Mouse (Mus musculus): Measurements from ENCODE around the gene Ewsr1. TPM values are rescaled to one million over a fixed set of nuclear protein-coding genes. Genes with fewer than 3 reads are reported as not detected.
"Not testable (repeated sequence)": the region's sequence is repeated elsewhere in the genome, so short reads cannot be mapped to it uniquely, and the experiment has no call there.

Ewsr1 gene
- total RNA-seq, 4 experiments from 2014 or later, result 291 to 340 (median 310) TPM

DNA sequence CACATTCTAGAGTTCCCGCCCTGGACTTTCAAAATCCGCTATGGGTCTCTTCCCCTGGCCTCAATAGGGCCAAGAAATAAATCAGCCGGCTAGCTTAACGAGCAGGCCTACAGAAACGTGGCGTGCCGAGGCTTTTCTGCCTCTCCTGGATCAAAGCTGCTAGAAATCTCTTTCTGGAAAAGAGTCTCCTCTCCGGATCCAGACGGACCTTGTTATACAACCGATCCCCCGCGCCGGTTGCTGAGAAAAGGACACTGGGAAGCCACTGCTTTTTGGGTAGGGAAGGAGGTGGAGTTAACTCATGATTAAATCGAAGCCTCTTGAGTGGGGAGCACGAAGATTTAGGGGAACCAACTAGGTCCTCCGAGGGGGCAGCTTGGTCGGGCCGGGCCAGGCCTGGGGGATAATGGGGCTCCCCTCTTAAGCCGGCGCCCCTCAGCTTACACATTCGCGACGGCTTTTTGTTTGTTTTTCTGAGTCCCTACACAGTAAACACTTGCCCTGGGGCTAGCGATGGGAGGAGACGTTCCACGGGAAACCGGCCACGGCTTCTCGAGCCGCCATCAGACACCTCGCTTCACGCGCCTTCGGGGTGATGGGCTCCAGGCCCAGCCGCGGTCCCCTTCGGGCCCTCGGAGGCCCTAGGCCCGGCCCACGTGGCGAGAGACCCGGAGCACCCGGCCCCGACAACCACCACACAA, 881 bp downstream of the Ewsr1 start:
- DNase-seq (ENCODE audit: low spot score in 2 of 2), result peak in 1 of 2 experiments; percentile 53

- no peak for DNase-seq (ENCODE audit: low spot score in 2 of 2)
Observed at GRCm38 (mm10) chr11:5096480-5097020, 2.5 kb downstream of the Ewsr1 start.

DNA sequence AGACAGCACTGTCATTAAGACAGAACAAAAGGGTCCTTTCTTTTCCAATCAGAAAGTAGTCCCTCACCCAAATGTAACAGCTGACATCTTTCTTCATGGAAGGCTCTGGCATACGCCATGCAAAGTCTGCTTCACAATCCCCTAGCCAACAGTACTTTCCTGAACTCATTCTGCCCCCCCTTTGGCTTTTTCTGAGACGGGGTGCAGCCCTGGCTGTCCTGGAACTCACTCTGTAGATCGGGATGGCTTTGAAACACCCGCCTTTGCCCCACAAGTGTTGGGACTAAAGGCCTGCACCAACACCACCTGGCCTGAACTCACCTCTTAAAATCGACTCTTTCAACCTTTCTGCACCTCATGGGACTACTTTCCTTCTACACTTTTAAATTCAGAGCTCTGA, 3.2 kb downstream of the Ewsr1 start:
- DNase-seq (ENCODE audit: low spot score in 2 of 2), result no peak

- DNase-seq (ENCODE audit: low spot score in 2 of 2), result no peak
Observed at GRCm38 (mm10) chr11:5091706-5092105, 7.4 kb downstream of the Ewsr1 start.

- no peak for DNase-seq (ENCODE audit: low spot score in 2 of 2)
Observed at GRCm38 (mm10) chr11:5089147-5089546, 9.9 kb downstream of the Ewsr1 start.

DNA sequence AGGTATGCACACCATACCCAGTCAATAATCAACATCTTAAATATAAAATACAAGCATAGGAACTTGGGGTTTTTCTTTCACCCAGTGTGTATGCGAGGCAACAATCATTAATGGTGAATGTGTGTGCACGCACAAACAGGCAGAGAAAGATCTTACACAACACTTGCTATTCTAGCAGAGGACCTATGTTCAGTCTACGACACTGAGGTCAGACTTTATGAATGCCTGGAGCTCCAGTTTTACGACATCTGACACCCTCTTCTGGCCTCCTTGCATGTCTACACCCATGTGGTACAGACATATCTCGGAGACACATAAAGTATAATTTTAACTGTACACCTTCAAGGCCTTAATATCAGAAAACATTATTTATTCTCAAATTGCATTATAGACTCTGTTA, 22.2 kb downstream of the Ewsr1 start:
- not testable (repeated sequence) for DNase-seq (ENCODE audit: low spot score in 2 of 2)

- DNase-seq (ENCODE audit: low spot score in 2 of 2), result no peak
Observed at GRCm38 (mm10) chr11:5075760-5076159, 23.3 kb downstream of the Ewsr1 start.

DNA sequence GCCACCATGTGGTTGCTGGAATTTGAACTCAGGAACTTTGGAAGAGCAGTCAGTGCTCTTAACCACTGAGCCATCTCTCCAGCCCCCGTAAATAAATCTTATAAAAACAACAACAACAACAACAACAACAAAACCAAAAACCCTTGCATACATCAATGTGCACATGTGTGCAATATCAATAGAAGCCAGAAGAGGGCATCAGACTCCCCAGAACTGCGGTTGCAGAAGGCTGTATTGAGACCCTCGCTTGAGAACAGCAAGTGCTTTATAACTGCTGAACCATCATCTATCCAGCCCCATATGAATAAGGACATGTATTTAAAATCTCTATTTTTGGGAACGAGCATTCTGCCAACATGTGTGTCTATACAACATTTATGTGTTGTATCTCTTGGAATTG, 24.2 kb downstream of the Ewsr1 start:
- no peak for DNase-seq (ENCODE audit: low spot score in 2 of 2)

DNA sequence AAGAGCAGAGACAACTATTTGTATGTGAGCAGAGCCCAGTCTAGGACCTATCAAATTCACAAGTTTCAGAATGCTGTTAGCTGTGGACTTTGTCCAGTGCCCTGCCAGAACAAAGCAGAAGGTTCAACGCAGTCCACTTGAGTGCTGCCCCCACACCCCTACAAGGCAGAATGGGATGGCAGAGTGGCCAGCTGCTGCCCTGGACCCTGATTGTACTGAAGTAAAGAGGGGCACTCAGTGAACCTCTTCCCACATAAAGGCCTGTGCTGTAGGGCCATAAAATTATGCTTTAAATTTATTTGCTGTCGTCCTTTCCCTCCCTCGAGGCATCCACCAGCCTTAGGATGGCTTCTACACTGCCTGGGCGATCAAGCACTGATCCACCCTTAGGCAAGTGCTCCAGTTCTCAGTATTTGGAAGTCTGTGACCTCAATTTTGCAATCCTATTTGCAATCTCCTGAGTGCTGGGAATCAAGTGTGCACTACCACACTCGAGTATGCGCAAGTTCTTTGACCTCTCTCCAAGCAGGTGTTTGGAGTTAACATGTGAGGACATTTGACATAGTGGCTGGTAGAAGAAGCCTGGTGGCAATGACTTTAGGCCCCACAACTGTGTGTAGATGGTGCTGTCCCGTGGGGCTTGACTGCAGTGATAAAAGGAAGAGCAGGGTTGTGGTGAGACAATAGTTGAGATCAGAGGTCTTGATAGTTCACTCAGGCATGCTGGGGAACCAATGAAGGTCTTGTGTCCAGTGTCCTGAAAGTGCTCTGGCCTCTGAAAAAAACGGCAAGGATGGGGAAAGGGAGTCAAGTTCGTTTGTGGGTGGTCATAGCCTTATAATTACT, 30.7 kb downstream of the Ewsr1 start:
- DNase-seq (ENCODE audit: low spot score in 2 of 2), result no peak

DNA sequence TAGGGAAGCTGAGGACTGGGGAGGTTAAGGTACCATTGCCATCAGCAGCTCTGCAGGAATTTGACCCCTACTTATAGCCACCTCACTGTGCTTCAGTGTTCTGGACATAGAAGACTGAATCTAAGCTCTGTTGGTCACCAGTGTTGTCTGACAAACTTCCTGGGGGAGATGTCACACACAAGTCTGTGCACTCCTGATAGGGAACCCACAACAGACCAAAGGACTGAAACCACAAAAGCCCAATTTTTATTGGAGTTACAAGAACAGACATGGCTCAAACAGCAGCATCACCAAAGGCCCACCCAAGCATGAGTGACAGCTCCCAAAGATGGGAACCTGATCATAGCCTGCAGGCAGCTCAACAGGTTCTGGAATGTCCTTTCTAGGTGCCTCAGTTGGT, 32.0 kb downstream of the Ewsr1 start:
- DNase-seq (ENCODE audit: low spot score in 2 of 2), result no peak

GRCm38 (mm10) chr11:5065056-5065821, 33.8 kb downstream of the Ewsr1 start, which contains the start of gene Gas2l1:
Gene Gas2l1 (minus strand): TSS chr11:5065327.
- peak; percentile 74 to 80 for DNase-seq (ENCODE audit: low spot score in 2 of 2)

GRCm38 (mm10) chr11:5064282-5065055, 34.6 kb downstream of the Ewsr1 start:
- DNase-seq (ENCODE audit: low spot score in 2 of 2), result peak in 1 of 2 experiments; percentile 33

- DNase-seq (ENCODE audit: low spot score in 2 of 2), result no peak
Observed at GRCm38 (mm10) chr11:5063561-5064281, 35.3 kb downstream of the Ewsr1 start.

- peak in 1 of 2 experiments; percentile 29 for DNase-seq (ENCODE audit: low spot score in 2 of 2)
Observed at GRCm38 (mm10) chr11:5062860-5063505, 36.1 kb downstream of the Ewsr1 start.

- peak in 1 of 2 experiments; percentile 64 for DNase-seq (ENCODE audit: low spot score in 2 of 2)
Observed at GRCm38 (mm10) chr11:5062326-5062725, 36.7 kb downstream of the Ewsr1 start.

- DNase-seq (ENCODE audit: low spot score in 2 of 2), result peak; percentile 95
Observed at GRCm38 (mm10) chr11:5061413-5062139, 37.5 kb downstream of the Ewsr1 start.

DNA sequence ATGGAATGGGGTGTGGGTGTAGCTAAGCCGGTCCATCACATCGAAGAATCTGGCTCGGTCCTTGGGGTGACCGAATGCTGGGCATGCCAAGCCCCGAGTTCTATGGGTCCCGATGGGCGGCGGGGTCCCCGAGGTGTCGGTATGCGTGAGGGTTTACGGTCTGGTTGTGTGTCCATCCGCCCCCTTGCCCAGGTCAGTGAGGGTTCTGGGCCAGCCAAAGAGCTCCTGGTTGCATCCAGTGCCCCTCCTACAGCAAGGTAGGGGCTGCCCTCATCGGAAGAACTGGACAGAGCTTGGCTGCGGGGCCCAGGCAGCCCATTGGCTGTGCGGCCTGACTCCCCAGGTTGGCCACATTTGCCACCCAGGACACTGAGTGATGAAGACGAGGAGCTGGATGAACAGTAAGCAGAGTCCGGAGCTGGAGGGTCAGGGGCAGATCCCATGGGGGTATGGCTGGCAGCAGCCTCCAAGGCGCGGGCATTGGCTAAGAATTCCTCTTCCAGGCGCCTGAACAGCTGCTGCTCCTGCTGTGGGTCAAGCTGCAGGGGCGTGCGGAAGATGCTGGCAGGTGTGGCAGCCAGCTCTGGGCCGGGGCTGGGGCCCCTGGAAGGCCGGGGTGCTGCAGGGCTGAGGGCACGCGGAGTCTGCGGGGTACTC, 38.2 kb downstream of the Ewsr1 start:
- DNase-seq (ENCODE audit: low spot score in 2 of 2), result peak in 1 of 2 experiments; percentile 40

DNA sequence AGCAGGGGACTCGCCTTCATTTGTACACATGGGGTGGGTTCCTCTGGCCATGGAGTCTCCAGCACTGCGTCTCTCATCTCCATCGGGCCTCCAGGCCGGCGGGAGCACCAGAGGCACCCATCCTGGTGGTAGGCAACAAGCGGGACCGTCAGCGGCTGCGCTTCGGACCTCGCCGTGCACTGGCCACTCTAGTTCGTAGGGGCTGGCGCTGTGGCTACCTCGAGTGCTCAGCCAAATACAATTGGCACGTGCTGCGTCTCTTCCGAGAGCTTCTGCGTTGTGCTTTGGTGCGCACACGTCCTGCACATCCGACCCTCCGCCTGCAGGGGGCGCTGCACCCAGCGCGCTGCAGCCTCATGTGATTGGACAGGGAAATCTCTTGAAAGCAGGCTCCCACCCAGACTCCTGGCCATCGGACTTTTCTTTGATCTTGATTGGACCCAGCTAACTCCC, 39.3 kb downstream of the Ewsr1 start:
- DNase-seq (ENCODE audit: low spot score in 2 of 2), result peak in 1 of 2 experiments; percentile 55
